Mouse (Mus musculus) cerebellum, postnatal 10 days (tissue): ENCODE data around the gene Vmp1.
A peak's percentile ranks its signal among the peaks of the same experiment; 100 is the strongest.

Source experiments
- DNase-seq, 2 experiments: peaks; one replicate each; pipeline ENCODE4 v3.0.0; 2021; ENCODE audit warnings: mixed read lengths in 2 of 2

Vmp1 gene

DNA sequence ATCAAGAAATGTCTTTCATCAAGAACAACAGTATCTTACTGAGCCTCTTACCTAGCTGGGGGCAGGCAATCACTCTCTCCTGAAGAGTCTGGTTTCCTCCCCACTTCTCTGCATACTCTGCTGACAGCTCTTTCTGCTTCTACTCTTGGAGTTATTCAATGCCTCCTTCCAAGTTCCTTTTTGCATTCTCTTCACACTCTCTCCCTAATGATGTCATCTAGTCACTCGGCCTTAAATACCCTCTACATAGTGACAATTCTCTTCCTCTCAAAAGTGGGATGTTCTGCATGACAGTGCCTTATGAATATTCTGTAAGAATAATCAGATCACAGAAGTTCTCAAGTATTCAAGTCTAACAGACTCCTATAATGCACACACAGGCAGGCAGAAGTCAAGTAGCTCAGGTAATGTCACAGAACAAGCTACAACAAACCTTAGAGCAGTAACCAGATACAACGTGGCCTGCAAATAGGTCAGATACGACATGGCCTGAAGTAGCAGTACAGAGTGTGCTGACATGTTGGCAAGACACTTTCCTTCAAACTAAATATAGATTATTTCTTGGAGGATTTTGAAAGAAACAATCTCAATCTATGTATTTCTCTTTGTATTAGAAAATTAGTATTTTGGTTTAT lies 12.5 kb downstream of the Vmp1 start:
- DNase-seq, result no peak

DNA sequence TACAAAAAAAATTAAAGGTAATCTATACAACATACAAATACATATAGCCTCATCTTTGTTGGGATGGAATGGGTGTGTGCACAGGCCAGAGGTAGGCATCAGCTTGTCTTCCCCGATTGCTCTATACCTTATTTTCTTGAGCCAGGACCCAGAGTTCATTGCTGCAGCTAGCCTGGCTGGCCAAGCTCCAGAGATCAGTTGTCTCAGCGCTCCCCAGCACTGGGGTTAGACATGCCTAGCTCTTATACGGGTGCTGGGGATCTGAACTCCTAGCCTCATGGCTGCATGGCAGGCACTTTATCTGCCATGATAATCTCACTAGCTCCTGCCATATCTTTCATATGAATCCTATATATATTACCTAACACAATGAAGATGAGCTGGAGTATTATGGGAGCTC lies 15.5 kb downstream of the Vmp1 start:
- DNase-seq, result no peak

DNA sequence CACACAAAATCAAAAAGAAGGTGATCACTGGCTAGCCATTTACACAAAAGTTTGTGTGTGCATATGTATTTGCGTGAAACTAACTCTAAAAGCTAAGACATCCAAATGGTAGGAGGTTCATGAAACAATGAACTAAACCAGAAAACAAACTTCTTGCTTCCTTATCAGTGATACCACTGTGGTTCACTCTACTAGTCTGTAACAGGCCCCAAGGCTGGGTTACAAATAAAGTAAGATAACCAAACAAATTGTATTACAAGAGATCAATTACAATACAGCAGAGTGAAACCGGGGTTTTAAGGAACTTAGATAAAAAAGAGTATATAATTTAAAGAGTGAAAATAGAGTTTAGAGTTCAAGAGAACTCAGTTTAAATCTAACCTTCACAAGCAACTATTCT lies 16.1 kb downstream of the Vmp1 start:
- no peak for DNase-seq

DNA sequence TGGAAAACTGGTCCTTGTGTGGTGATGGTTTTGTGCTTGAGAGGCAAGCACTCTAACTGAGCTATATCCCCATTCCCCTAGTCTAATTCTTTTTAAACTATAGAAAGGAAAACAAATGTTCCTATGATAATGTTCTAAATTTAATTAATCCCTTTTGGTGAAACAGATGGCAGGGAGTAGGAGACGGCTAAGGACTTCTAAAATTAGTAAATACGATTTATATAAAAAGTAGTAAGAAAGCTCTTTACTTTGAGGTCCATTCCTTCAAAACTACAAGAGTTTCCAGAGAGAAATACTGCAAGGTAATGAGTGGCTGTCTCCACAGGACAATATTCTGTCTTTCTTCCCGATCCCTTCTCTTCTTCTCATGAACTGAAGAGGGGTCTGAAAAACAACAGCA lies 19.2 kb downstream of the Vmp1 start:
- DNase-seq, result no peak

DNA sequence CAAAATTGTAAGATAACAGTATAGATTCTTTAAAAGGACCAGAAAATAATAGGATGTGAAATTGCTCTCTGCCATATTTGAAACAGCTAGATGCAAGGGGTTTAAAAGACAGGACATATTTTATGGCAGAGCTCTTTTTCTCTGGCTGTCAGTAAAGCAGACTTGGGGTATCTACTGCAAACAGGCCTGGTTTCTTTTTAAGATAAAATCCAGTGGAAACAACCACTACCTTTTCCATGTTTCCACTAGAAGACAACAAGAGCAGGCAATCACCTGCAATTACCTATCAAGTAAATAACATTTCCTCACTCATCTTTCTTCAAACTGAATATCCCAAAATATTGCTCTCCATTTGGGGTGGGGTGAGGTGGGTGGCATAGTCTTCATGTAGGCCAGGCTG lies 19.7 kb downstream of the Vmp1 start:
- DNase-seq, result no peak

DNA sequence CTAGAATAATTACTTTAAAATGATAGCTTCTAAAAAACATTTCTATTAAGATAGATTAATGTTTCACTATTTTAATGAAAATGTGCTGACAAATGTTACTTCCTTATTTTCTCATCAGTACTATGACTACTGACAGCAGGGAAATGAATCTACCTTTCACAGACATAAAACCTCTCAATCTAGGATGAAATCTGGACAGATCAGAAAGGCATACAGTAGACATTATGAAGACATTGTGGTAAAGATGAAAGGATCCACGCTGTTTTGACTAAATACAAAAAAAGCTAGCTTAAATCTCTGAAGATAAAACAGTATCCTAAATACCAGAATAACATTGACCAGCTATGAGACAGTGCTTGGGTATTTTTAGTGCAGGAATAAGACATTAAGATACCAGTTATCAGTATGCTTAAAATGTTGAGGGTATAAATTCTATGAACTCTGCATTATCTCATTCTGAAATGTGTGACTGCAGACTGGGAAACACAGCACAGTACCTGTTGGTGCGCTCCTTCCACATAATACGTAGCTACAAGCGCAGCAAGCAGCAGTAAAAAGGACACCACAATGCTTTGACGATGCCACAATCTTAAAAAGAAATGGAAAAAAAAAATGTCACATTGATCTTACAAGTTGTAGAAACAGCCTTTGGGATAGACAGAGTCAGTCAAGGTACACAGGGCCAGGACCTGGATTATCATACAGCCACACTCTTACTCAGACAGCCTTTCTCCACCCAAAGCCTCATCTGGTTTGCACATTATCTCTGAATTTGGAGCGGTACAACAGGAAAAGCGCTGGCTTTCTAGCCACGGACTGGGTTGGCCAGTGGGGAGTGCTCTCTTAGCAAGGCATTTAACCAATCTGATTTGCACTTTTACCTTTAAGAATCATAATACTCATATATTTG lies 20.4 kb downstream of the Vmp1 start:
- DNase-seq, result no peak

DNA sequence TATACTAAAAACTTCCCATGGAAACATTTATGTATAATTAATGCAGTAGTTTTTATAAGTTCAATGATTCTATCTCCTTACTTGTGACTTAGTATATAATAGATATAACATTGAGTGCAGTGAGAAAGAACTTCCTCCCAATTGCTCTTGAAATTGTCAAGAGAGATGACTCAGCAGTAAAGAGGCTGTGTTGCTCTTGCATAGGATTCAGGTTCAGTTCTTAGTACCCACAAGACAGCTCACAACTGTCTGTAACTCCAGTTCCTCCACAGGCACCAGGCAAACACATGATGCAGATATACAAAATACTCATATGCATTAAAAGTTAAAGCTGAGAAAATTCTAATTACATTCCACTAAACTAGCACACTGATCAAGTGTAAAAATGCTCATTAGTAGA lies 25.8 kb downstream of the Vmp1 start:
- no peak for DNase-seq

DNA sequence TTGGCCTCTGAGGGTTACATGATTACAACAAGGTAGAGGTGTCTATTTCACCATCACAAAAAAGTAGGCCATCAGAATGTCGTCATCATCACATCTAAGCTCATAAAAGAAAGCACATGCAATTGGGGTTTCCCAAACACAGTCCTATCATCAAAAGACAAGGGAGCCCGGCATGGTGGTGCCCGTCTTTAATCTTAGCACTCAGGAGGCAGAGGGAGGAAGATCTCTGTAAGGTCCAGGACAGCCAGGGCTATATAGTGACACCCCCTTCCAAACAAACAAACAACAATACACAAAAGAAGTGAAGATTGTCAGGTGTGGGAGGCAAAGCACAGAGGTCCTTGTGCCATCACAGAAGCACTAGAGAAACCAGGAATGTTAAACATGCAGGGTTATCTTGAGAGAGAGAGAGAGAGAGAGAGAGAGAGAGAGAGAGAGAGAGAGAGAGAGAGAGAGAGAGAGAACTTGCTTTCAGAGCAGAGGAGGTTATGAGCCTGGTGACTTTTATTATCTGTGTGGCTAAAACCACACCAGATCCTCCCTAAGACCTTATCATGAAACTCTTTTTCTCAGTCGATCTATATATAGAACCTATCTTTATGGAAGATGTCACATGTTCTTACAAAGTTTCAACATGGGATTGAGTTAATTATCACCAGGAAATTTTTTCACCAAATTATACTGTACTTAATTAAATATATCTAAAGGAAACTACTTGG lies 26.6 kb downstream of the Vmp1 start:
- DNase-seq, result no peak

DNA sequence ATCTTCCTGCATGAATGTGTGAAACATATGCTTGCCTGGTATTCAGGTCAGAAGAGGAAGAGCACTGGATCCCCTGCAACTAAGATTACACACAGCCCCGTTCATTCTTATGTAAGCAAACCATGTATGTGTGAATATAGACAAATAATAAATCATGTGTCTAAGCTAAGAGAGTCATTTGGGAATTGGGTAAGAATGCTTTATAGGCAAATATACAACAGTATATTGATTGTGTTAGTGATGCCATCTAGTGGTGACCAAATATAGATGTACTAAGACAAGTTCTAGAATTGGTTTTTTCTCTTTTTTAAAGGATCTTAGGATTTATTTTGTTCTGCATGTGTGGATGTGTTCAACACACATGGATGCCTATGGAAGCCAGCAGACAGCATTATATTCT lies 28.0 kb downstream of the Vmp1 start:
- DNase-seq, result peak in 1 of 2 experiments; percentile 20

DNA sequence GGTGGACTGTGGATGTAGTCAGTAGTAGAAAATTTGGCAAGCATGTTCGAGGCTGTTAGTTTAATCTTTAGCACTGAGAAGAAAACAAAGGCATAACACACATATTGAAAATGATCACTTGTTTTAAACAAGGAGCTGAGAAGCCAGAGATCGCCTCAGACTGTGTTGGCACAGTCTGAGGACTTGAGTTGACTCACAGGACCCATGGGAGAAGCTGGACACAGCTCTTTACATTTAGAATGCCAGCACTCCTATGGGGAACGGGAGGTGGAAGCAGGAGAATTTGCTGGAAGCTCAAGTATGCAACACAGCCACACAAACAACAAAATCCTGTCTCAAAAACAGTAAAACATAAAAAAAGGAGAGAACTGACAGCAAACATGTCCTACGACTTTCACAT lies 29.5 kb downstream of the Vmp1 start:
- no peak for DNase-seq

DNA sequence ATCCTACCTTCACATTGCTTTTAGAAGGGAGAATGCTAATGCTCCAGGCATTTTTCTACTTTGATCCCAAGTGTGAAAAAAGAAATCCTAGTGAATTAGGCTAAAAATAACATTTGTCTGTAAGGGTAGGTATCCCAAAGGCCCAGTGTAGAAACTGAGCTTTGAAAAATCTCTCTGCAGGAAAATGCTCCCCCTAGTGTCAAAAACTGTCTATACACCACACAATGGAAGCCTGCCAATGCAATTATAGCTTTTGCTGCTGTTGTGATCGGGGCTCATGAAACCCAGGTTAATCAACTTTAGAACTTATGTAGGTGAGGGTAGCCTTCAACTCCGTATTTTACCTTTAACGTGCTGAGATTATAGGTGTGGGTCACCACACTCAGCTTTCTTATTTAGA lies 30.2 kb downstream of the Vmp1 start:
- DNase-seq, result peak; percentile 64 to 85

DNA sequence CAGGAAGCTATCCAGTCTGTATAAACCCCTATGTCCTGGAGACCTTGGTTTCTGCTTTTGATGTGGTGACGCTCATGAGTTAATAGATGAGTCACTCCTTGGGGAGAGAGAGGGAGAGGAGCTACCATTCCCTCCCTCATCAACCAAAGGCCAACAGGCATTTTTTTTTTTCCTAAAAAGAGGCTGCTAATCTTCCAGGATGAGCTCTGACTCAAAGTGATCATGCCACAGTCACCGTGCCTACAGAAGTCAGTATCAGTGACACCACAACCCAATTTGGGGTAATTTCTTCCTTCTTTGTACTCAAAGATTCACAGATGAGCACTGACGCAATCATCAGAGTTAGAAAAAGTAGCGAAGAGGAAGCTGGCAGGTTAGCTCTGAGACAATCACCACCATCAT lies 31.1 kb downstream of the Vmp1 start:
- DNase-seq, result no peak

DNA sequence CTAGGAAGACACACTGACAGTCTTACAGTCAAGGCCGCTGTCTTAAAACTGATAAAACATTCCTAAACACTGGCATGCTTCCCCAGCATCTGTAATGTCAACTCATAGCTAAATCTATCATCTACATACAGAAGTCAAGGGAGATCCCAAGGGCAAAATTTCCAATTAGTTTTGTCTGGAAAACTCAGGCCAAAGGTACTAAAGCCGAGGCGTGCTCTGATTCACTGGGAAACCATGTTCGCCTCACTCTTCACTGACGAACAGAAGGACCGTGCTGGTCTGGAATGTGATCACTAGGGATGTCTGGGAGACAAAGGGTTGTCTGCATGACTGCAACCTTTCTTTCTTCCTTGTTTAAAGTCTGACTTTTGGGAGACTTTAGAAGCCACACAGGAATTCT lies 33.0 kb downstream of the Vmp1 start:
- no peak for DNase-seq

DNA sequence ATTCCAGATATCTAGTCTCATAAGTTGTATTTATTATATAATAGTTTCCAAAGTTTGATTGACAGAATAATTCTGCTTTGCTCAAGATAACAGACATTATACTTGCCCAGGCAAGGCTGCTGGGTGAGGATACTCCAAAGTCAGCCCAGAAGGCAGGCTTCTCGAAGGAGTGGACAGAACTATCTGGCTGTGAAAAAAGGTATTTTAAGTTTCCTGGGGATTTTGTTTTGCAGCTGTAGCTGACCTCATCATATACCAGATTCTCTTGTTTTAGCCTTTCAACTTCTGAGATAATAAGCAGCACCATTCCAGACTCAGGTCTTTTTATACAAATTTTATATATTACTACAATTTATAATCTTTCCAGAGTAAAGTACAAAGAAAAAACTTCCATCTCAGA lies 34.1 kb downstream of the Vmp1 start:
- DNase-seq, result no peak

DNA sequence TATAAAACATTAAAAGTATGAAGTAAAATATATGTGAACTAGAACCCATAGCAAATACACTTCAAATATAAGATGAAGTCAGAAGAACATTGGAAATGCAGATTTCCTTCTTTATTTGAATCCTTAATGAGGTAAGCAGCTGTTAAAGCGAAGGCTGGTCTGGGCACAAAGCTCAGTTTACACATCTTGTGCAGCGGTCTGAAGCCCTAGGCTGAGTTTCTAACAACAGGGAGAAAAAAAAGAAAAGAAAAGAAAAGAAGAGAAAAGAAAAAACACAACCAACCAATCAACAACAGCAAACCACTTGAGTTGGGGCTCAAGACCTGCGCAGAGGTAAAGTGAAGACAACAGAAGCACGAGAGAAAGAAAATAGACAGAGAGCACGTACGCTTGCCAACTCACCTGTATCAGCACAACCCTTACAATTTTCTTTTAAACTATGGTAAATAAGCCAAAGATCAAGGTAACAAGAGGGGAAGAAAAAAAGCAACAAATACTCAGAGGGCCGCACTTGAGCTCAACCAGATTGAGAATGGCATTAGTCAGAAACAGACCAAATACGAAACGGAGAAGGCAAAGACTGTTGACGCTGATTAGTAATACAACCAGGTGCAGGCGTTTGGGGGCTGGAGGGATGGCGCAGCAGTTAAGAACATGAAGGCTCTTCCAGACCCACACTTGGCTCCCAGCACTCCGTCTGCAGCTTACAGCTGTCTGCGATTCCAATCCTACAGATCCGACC lies 35.8 kb downstream of the Vmp1 start:
- no peak for DNase-seq

DNA sequence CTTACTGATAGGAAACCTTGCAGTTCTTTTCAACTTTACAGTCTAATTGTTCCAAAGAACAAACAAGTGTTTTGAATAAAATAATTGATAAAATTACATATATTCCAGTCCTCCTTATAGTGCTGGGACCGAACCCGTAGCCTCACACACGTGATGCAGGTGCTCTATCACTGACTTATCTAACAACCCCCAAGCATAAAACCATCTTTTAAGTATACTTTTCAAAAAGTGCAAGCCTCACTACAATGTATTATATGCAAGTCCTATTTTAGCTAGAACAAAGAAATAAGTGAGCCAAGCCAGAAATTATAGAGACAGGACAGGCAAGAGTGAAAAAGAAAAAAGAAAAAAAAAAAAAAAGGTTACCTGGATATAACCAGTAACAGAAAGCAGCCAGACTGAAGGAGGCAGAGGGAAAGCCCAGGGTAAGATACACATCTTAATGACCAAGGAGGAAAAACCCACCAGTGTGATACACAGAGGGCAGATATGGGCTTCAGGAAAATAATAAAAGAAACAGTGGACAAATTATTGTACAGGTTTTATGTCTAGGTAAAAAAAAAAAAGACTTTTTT lies 36.7 kb downstream of the Vmp1 start:
- DNase-seq, result no peak

DNA sequence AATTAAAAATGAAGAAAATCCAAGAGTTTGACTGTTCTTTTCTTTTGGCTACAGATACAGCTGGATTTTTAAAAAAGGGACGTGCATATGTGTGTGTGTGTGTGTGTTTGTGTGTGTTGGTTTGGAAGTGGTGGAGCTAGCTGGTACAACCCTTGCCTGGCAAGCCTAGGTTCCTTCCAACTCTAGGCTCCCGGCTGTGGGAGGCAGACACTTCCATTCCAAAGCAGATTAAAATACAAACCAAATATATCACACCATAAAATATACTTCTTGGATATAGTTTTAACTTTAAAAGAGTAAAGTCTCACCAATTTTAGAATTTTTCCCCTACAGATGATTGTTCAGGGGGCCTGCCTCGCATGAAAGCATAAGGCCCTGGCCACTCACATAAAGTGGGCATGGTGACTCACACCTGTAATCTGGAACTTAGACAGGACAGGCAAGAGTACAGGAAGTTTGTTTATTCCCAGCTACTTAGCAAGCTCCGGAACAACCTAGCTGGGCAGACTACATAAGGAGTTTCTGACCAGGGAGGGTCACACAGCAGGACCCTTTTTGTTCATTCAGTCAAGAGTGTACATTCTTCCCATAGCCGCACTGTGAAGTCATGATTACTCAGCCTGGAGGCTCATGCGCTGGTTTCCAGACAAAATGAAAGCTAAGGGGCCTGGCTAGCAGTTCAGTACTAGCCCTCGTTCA lies 37.4 kb downstream of the Vmp1 start:
- DNase-seq, result no peak

DNA sequence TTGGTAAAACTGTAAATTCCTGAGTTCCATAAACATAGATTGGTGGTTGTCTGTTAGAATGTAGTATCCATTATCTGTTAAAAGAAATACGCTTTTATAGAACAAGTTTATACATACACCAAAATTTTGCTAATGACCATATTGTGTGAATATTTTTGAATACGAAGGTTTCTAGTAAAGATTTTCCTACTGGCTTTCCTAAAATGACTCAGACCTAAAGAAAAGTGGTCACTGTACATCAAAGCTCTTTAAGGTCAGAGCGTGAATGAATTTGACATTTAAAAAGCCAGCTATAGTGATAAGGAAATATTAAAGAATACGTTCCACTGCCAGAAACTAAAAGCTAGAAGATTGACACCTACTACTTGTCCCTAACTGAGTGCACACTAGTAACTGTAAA lies 39.1 kb downstream of the Vmp1 start:
- no peak for DNase-seq

DNA sequence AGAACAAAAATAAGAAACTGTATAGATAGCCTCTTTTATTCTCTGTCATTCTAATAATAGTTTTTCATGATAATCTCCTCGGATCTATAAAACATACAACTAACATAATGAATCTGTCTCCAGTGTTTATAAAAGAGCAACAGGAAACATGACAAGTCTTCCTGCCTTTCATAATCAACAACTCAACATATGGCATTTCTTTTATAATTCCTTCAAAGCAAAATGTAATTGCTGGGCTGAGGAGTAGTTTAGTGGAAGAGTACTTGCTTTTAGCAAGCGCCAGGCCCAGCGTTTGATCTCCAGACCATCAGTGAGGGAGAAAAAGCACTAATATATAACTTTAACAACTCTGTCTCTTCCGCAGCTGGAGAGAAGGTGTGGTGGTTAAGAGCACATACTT lies 41.9 kb downstream of the Vmp1 start:
- DNase-seq, result no peak

DNA sequence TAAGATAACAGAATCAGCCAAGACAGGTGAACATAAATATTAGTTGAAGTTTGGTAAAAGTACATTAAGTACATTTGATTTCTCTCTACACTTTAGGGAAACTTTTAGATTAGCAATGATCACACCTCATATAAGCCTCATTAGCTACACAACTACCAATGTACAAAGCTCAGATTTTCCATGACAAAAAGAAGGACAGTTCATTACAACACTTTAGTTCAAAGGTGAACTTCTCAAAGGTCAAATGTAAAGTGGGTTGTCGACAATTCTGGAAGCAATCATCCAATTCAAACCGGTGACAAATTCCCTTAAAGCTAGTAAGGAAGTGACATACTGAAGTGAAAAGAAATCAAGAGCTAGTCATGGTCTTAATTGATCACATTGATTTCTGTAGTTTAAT lies 45.9 kb downstream of the Vmp1 start:
- no peak for DNase-seq

DNA sequence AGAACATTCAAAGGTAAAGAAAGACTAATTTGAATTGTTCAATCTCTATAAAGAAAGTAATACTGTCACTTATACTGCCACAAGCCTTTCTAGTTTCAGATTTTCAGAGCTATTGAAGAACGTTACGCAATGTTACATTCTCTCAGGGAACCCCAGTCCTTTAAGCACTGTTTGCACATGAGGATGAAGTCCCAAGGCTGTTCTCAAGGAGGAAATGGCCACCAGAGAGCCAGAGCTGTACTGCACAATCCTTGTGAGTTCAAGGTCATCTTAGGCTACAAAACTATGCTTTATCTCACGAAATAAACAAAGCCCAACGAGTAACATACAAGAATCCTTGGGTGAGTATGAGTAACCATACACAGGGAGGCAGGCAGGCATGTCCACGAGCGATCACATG lies 49.2 kb downstream of the Vmp1 start:
- DNase-seq, result no peak

DNA sequence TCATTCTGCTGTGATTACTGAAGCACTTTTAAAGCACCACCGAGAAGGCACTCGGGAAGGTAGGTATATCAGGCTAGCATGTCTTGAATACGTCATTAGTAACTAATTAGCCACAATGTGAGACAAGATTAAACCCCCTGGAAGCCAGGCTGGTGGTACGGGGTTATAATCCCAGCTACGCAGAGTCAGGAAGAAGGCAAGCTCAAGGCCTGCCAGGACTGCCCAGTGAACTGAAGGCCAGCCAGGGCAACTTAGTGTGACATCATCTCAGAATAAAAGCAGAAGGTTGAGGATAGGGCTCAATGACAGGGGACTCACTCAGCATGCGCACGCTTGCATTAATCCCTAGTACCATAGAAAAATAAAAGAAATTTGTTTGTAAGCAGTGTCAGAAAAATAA lies 53.7 kb downstream of the Vmp1 start:
- no peak for DNase-seq
